Mouse (Mus musculus) lung, embryonic 16.5 days (tissue): ENCODE measurements around the gene Mrm1. TPM values are rescaled to one million over a fixed set of nuclear protein-coding genes. Genes with fewer than 3 reads are reported as not detected.
A peak's percentile ranks its signal among the peaks of the same experiment; 100 is the strongest.
"Not testable (repeated sequence)": the region's sequence is repeated elsewhere in the genome, so short reads cannot be mapped to it uniquely, and the experiment has no call there.

Experiments used
- ATAC-seq: fragments of 200-750 bp; cut with Nextera tagmentation; 2 replicates; pipeline ENCODE4 v1.8.0; 2017; ENCODE audit warnings: low read depth, mild to moderate bottlenecking, moderate library complexity
- H3K27ac ChIP-seq: fragments of 300-500 bp; sonication (generic); 2 replicates; pipeline ENCODE4 v1.5.1; 2014; ENCODE audit warnings: mild to moderate bottlenecking, control low read depth, low read length
- H3K27me3 ChIP-seq: fragments of 300-500 bp; sonication (generic); 2 replicates; pipeline ENCODE4 v1.6.1; 2014; ENCODE audit warnings: low read depth, low read length, mixed read lengths; ENCODE audit not compliant: control insufficient read depth, insufficient read depth
- H3K36me3 ChIP-seq: fragments of 300-500 bp; sonication (generic); 2 replicates; pipeline ENCODE4 v1.6.1; 2014; ENCODE audit warnings: low read length; ENCODE audit not compliant: control insufficient read depth, insufficient read depth
- H3K4me1 ChIP-seq: fragments of 300-500 bp; sonication (generic); replicated peaks from 2 replicates; pipeline ENCODE4 v1.6.1; 2014; ENCODE audit warnings: low read length, mixed read lengths; ENCODE audit not compliant: control insufficient read depth, insufficient read depth
- H3K4me2 ChIP-seq: fragments of 300-500 bp; sonication (generic); 2 replicates; pipeline ENCODE4 v1.6.1; 2014; ENCODE audit warnings: low read depth, low read length, control low read depth
- H3K4me3 ChIP-seq: fragments of 300-500 bp; sonication (generic); 2 replicates; pipeline ENCODE4 v1.5.1; 2014; ENCODE audit warnings: mild to moderate bottlenecking, low read length, control low read depth
- H3K9ac ChIP-seq: fragments of 300-500 bp; sonication (generic); 2 replicates; pipeline ENCODE4 v1.6.1; 2014; ENCODE audit warnings: low read length, control low read depth
- H3K9me3 ChIP-seq: fragments of 300-500 bp; sonication (generic); 2 replicates; pipeline ENCODE4 v1.6.1; 2016; ENCODE audit warnings: low read length; ENCODE audit not compliant: control insufficient read depth
- WGBS: fragments of 180-500 bp; shearing (Covaris S2); extraction: QIAGEN DNeasy Blood & Tissue Kit; methylation state at CpG from one replicate; pipeline ENCODE4 v1.1.7; 2014; 5-methylcytosine and 5-hydroxymethylcytosine counted together
- polyA plus RNA-seq: library from polyadenylated mRNA; unstranded; fragments of >200 nt; fragmentation: Nextera tagmentation; extraction: Ambion mirVana; gene quantifications from 2 replicates; pipeline ENCODE4 v1.2.1, GENCODE M21; 2015

Gene Mrm1
- polyA plus RNA-seq = 8.1 and 11.4 TPM in 2 replicates

DNA sequence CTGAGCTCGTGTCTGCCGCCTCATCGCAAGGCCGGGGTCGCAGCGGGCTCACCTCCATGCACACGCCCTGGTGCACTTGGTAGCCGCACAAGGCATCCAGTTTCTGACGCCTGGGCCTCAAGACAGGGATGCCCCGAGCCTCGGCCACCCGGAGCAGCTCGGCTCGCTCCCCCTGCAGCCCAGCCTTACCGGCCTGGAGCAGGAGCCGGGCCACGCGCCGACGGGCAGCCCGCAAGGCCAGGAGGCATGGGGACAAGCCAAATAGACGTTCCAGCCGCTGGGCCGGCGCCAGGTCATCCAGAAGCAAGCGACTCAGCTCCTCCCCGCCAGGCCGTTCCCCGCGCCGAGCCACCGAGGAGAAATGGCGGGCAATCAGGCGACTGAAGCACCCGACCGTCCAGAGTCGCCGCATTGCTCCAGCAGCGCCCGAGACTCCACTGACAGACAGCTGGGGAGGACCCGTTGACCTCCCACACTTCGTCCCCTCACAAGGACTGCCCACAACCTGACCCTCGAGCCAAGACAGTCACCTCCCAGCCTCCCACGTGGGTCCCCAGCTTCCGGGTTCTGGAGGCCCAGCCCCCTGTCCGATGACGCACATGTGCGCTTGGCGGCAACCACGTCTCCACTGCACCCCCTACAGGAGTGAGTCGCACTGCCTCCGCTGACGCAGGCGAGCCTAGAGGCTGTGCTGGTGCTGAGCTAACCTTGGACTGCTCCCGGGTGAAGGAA, at the start of gene Mrm1:
Gene Mrm1, minus strand, starts transcription at position 555 of the 732 bp plus-strand sequence.
- Histone ChIP-seq H3K27ac (peak within 1 kb of the TSS; percentile 68), H3K27me3 (no peaks in the 10 kb centered on the region), H3K9me3 (no peaks in the 10 kb centered on the region), H3K36me3 (no peaks in the 10 kb centered on the region), H3K9ac (peak within 1 kb of the TSS; percentile 62), H3K4me1 (peaks cover 9% of the 10 kb centered on the region; the same call in 1 of the 2 replicates), H3K4me3 (peak within 1 kb of the TSS; percentile 57), H3K4me2 (peak within 1 kb of the TSS; percentile 73)
- under 1% methylated on average over 55 of the region's 55 CpGs for WGBS
- ATAC-seq = peak; percentile 89

- Histone ChIP-seq H3K4me2 (peak overlapping the region; percentile 76), H3K27me3 (no peaks in the 10 kb centered on the region), H3K9ac (peak overlapping the region; percentile 97), H3K36me3 (no peaks in the 10 kb centered on the region; the same call in 1 of the 2 replicates), H3K27ac (peak overlapping the region; percentile 92), H3K4me3 (peak overlapping the region; percentile 96), H3K9me3 (no peaks in the 10 kb centered on the region), H3K4me1 (peaks cover 6% of the 10 kb centered on the region)
- WGBS = 3% methylated on average over 7 of the region's 7 CpGs
- no peak for ATAC-seq
These were observed 49.5 kb upstream of the Mrm1 start for GRCm38 (mm10) chr11:84868786-84869259.

- WGBS = 84% methylated on average over 2 of the region's 2 CpGs
- no peak for ATAC-seq
- no peak overlapping the region for H3K4me2 ChIP-seq
- no peaks in the 10 kb centered on the region for H3K27me3 ChIP-seq
- peaks cover 6% of the 10 kb centered on the region for H3K4me1 ChIP-seq
- no peaks in the 10 kb centered on the region; the same call in 1 of the 2 replicates for H3K36me3 ChIP-seq
- H3K27ac ChIP-seq = no peak overlapping the region
- no peak overlapping the region for H3K4me3 ChIP-seq
- no peak overlapping the region for H3K9ac ChIP-seq
- no peaks in the 10 kb centered on the region for H3K9me3 ChIP-seq
These were observed 48.3 kb upstream of the Mrm1 start for GRCm38 (mm10) chr11:84867586-84867985.

DNA sequence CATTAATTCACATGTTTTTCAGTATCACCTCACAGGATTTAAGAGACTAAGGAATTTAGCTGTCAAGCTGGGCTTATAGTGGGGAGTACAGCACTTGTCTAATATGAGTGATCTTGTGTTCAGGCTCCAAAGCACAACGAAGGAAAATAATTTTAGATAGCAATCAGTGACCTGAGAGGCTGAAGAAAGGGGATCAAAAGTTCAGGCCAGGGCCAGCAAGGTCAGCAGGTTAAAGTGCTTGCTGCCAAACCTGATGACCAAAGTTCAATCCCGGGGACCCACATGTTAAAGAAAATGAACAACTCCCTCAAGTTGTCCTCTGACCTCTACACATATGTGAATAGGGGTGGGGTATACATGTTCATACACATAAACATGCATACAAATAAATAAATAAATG, 46.0 kb upstream of the Mrm1 start:
- Histone ChIP-seq H3K4me2 (no peak overlapping the region), H3K4me1 (peaks cover 6% of the 10 kb centered on the region), H3K36me3 (peaks cover 3% of the 10 kb centered on the region; the same call in 1 of the 2 replicates), H3K4me3 (no peak overlapping the region), H3K9me3 (no peaks in the 10 kb centered on the region), H3K9ac (no peak overlapping the region), H3K27me3 (no peaks in the 10 kb centered on the region), H3K27ac (no peak overlapping the region)
- 37% methylated on average over 2 of the region's 2 CpGs for WGBS
- ATAC-seq = no peak

DNA sequence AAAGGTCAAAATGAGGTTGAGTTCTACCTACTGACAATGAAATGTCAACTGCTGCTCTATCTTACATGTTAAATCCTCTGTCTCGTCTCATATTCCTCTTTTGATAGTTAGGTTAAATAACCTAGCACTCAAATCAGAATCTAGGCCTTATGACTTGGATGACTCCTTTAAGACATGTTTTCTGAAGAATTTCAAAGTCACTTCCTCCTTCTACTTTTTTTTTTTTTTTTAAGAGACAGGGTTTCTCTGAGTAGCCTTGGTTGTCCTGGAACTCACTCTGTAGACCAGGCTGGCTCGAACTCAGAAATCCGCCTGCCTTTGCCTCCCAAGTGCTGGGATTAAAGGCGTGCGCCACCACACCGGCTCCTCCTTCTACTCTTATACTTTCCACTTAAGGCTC, 36.0 kb upstream of the Mrm1 start:
- ATAC-seq = no peak
- Histone ChIP-seq H3K4me1 (no peaks in the 10 kb centered on the region), H3K27me3 (no peaks in the 10 kb centered on the region), H3K9ac (no peak overlapping the region), H3K9me3 (no peaks in the 10 kb centered on the region), H3K36me3 (peaks cover 33% of the 10 kb centered on the region), H3K27ac (no peak overlapping the region), H3K4me3 (no peak overlapping the region), H3K4me2 (no peak overlapping the region)
- WGBS = 90% methylated on average over 6 of the region's 6 CpGs

DNA sequence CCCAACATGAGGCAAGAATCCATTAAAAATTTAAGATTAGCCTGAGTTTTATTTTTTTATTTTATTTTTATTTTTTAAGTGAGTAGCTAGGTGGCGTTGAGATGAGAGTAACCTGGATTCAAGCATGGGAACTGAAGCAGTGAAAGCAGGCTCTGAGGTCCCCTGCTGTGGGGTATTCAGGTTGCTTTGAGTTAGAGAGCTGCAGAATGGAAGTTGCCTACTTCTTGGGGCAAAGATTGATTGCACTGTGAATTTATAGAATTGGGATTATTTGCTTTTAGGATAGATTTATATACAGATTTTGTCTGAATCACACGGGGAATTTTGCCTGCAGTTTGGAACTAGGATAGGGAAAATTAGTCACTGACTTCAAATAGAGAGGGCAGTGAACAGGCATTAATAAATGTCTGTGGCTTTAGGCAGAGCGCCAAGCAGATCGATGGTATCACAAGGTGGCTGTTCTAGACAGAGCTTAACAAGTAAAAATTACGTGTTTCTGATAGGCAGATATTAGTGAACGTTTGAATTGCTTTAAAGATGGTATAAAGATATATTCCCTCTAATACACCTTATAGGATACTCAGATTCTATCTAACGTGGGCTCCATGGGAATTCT, 28.3 kb upstream of the Mrm1 start:
- Histone ChIP-seq H3K27me3 (no peaks in the 10 kb centered on the region), H3K4me2 (no peak overlapping the region), H3K4me3 (no peak overlapping the region), H3K9me3 (no peaks in the 10 kb centered on the region), H3K4me1 (no peaks in the 10 kb centered on the region), H3K36me3 (peaks cover 30% of the 10 kb centered on the region), H3K27ac (no peak overlapping the region), H3K9ac (no peak overlapping the region)
- ATAC-seq = no peak
- 83% methylated on average over 7 of the region's 7 CpGs for WGBS

DNA sequence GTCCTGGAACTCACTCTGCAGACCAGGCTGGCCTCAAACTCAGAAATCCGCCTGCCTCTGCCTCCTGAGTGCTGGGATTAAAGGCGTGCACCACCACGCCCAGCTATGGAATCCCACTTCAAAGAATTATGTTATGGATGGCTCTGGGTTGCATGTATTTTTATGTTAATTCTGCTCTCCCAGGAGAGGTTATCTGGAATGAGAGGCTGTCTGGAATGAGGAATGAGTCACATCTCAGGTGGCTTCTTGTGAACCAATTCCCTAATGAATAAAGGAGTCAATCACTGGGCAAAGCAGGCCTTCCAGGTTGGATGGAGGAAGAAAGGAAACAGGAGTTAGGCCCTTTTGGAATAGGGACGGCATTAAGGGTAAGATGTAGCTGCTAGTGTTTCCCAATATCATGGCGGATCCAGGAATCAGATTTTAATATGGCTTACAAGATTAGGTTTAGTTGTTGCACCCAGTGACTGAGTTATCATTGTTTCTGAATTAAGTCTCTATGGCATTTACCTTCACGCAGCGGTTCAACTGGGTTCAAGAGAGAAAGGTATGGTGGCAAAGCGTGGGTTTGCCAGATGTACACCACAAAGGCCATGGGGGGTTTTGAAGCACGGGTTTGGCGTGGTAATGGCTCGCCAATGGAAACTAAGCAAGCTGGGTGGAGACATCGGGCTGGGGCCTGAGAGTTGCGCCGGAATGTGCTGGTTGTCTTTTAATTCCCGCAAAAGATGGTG, 27.6 kb upstream of the Mrm1 start:
- H3K4me1 ChIP-seq = no peaks in the 10 kb centered on the region
- no peak overlapping the region for H3K4me2 ChIP-seq
- peaks cover 28% of the 10 kb centered on the region for H3K36me3 ChIP-seq
- 96% methylated on average over 15 of the region's 15 CpGs for WGBS
- no peak for ATAC-seq
- H3K27me3 ChIP-seq = no peaks in the 10 kb centered on the region
- no peak overlapping the region for H3K27ac ChIP-seq
- H3K9me3 ChIP-seq = no peaks in the 10 kb centered on the region
- no peak overlapping the region for H3K9ac ChIP-seq
- H3K4me3 ChIP-seq = no peak overlapping the region

GRCm38 (mm10) chr11:84839330-84839729, 20.0 kb upstream of the Mrm1 start:
- no peak for ATAC-seq
- Histone ChIP-seq H3K9me3 (no peaks in the 10 kb centered on the region), H3K27me3 (no peaks in the 10 kb centered on the region), H3K4me3 (no peak overlapping the region), H3K36me3 (peaks cover 35% of the 10 kb centered on the region), H3K4me1 (no peaks in the 10 kb centered on the region), H3K27ac (no peak overlapping the region), H3K4me2 (no peak overlapping the region), H3K9ac (no peak overlapping the region)
- 85% methylated on average over 2 of the region's 2 CpGs for WGBS

DNA sequence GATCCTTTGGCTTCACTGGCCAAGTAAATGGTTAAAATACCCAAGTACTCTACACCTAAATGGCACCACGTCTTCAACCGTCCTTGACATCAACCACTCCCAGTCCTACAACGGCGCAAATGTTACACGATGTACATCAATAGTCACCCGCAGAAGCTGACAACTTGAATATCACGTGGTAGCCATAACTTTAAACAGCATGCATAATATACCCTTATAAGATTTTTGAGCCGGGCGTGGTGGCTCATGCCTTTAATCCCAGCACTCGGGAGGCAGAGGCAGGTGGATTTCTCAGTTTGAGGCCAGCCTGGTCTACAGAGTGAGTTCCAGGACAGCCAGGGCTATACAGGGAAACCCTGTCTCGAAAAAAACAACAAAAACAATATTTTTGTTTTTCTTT, 10.2 kb upstream of the Mrm1 start:
- H3K4me3 ChIP-seq = peak overlapping the region; percentile 90

More for the DNA sequence above, 10.2 kb upstream of the Mrm1 start:
- Histone ChIP-seq H3K27ac (peak overlapping the region; percentile 77), H3K4me1 (peaks cover 13% of the 10 kb centered on the region), H3K9ac (peak overlapping the region; percentile 88), H3K4me2 (peak overlapping the region; percentile 95), H3K36me3 (peaks cover 21% of the 10 kb centered on the region)
- not testable (repeated sequence) for H3K27me3 ChIP-seq, H3K9me3 ChIP-seq, ATAC-seq
- 64% methylated on average over 11 of the region's 11 CpGs for WGBS
